Mouse (Mus musculus): ENCODE measurements at regions not wholly inside any gene's neighbourhood (a gene's known extent, or its start where the extent isn't known, plus 50 kb on each side); places are given as distances from the start of the nearest gene placed in this dataset.

DNA sequence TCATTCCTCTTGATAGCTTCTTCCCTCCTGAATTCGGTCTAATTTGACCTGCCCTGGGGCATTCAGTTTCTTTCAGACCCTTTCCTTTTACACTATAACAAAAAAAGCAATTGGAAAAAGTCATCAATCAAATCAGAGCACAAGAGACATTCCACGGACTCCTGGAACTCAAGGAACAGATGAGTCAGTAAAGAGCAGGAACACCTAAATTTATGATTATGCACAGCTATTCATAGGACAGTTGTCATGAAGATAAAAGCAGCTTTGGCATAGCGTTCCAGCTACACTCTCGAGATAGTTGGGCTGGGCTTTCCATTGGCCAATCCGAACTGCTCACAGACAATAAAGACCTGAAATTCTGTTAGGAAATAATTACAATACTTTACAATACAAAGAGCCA, 2348.4 kb upstream of the Gm7489 start:
- TF ChIP-seq CTCF (IDR thresholded peaks at IDR 0.05; ENCODE audit: low read depth, low read length) (no peak), POLR2AphosphoS5 (IDR thresholded peaks at IDR 0.05; ENCODE audit: insufficient replicate concordance, low read depth, low read length) (no peak), GATA1 (IDR thresholded peaks at IDR 0.05; ENCODE audit: borderline replicate concordance, low read length) (no peak), TAL1 (conservative IDR thresholded peaks at IDR 0.05; ENCODE audit: low read depth, low read length) (no peak)
